Mouse (Mus musculus) left cerebral cortex, adult 6 months (tissue): ENCODE results near the gene RPS10-NUDT3. TPM values are rescaled to one million over a fixed set of nuclear protein-coding genes. Genes with fewer than 3 reads are reported as not detected.

ENCODE experiments used
- long read RNA-seq, 2 experiments: library from polyadenylated mRNA; unstranded; transcript quantifications; one replicate each; pipeline ENCODE4 v2.0.0; 2019 to 2020
- polyA plus RNA-seq: library from polyadenylated mRNA; unstranded; fragments of <200 nt; fragmentation: Nextera tagmentation; gene quantifications from 2 replicates; pipeline ENCODE4 v1.2.3, GENCODE M21; 2021

Gene RPS10-NUDT3
- not detected in 2 replicates for polyA plus RNA-seq
- long read RNA-seq, experiment 1, result 0 reads
- long read RNA-seq, experiment 2, result 0 reads

GRCm38 (mm10) chr17:27634871-27635574 lies at the start of gene RPS10-NUDT3:
Gene RPS10-NUDT3 (minus strand): TSS chr17:27635222.

DNA sequence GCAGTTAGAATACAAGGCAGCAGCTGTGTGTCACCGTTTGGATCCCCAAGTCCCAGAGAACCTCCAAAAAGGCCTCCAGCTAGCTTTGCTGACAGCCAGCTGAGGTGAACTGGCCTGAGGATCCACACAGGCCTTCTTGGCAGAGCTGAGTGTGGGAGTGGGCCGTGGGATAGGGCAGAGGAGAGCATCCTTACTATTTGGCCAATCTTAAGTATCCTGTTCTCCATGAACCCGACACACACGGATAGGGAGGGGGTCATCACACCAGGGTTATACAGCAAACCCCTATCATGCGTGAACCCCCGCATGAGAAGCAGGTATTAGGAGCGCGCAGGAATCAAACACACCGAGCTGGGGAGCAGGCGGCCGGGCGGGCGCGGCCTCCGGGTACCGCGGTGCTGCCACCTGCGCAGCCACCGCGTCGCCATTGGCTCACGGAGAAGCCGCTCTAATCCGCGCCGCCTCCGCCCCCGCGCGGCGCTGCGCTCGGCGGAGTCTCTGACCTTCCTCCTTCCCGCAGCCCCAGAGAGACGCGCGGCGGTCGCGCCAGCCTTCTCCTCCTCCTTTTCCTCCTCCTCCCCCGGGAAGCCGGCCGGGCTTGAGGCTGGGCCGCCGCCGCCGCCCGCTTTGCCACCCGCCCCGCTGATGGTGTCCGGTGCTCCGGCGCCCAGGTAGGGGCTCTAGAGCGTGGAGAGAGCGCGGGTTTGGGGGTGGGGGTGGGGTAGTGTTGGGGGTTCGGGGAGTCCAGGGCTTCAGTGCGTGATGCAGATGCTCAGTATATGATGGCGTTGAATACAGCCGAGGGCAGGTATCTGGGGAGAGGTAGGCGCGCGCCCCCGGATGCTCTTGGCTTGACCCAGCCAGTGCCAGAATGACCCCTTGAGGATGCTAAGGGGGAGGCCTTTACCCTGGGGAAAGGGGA lies 20.3 kb upstream of the RPS10-NUDT3 start, which contains the start of gene Pacsin1:
TSS of gene Pacsin1 (plus strand) at position 421 of the 922 bp plus-strand sequence.

DNA sequence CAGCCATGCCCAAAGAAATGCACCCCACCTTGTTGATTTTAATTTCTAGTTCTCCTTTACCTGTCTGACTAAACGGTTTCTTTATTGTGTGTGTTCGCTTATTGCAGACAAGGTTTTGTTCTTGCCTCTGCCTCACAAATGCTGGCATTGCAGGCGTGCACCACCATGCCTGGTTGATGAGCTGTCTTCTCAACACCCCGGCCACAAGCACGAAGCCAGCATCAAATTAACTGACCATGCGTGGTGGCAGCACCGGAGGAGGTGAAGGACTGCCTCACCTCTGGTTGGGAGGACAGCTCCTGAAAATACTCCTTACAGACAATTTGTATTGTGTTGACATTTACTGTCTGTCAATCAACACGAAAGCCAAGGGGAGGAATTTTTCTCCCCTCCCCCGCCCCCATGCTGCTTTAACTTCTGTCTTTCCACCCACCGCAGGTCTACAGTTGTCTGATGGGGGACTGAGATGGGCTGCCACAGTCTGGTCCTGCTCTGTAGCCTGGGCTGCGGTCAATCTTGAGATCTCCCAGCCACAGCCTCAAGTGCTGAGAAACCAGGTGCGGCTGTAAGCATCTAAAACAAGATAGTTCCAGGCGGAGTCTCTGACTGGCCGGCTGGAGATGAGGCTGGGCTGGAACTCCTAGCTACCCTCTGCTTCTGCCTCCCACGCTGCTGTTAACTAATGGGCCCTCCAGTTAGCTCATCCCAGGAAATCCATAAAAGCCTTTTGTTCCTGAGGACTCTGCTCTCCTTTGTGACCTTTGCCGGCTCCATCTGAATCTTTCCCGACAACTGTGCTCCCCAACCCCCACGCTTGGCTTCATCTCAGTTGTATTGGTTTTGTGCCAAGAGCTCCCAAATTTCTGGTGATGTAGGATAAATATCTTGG lies 1.4 kb upstream of the RPS10-NUDT3 start, which contains the start of gene Rps10:
TSS of gene Rps10 (minus strand) at position 538 of the 889 bp plus-strand sequence.

DNA sequence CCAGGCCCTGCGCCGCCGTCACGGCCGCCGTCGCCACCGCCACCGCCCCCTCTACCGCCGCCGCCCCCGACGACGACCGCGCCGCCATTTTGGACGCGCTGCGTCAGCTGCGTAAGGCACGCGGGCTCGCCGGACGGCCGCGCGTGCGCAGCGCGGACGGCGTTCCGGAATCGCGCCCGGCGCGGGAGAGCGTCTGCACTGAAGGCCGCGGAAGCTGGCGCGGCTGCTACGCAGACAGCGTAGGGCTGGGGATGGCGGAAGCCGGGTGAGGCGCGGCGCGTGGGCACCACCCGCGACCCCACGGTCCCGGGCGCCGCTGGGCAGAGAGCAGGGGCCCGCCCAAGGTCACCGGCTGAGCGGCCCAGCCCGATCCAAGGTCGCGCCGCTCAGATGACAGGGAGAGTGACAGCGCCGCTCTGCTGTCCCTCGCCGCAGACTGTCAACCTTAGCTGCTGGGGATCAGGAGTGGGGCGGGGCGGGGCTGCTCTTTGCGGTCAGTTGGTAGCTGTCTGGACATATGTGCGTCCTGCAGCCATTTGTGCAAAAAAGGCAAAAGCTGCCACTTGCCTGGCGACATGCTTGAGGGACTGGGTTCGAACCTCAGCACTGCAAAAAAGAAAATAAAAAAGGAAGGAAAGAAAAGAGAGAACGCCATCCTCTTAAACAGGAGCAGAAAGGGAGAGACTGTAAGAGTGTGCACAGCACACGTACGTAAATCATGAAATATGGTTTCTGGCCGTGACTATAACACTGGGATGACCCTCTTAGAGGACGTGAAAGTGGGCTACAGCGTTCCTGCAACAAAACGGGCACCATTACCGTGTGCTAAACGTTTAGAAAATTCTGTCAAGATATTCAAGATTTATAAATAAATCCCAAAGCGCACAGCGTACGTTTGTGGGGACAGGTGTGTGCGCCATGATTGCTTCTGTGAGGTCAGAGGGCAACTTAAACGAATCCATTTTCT lies 11.4 kb downstream of the RPS10-NUDT3 start, which contains the start of gene Nudt3:
TSS of gene Nudt3 (minus strand) at position 136 of the 967 bp plus-strand sequence.

GRCm38 (mm10) chr17:27565163-27565941 lies 69.7 kb downstream of the RPS10-NUDT3 start, which contains the start of gene AI413582:
Gene AI413582 (minus strand): TSS chr17:27565756.

DNA sequence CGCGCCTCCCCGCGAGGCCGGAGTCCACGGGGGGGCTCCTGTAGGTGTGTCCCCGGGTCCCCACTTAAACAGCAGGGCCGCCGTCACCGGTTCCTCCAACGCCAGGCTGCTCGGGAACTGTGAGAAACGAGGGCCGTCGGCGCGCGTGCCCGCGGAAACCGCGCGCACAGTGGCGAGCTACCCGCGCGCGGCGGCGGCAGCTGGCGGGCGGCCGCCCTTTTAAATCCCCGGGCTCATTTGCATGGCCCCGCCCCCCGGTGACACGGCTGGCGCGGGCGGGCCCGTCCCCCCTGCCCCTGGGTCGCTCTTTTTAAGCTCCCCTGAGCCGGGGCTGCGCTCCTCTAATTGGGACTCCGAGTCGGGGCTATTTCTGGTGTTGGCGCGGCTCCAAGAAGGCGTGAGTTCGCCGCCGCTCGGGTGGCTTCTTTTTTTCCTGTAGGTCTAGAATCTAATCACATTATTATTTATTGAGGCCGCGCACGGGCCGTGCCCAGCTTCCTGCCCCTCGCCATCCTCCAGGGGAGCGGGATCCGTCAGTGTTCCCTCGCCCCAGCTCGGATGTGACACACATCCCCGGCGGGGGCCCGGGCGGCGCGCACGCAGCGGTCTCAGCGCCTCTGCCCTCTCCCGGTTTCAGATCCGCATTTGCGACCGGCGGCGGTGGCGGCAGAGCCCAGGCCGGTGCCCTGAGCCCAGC lies 78.6 kb downstream of the RPS10-NUDT3 start, which contains the start of gene Hmga1:
TSS of gene Hmga1 (plus strand) at position 183 of the 697 bp plus-strand sequence.

Other genes starting within 250 kb of the RPS10-NUDT3 start
- gene Grm4, start 113.8 kb downstream of the RPS10-NUDT3 start, polyA plus RNA-seq, result 7.3 and 7.4 TPM in 2 replicates
- gene Hmga1, start 78.7 kb downstream of the RPS10-NUDT3 start, polyA plus RNA-seq, result 39.6 and 88.1 TPM in 2 replicates
- 254 and 282 TPM in 2 replicates for gene AI413582, start 69.5 kb downstream of the RPS10-NUDT3 start, polyA plus RNA-seq
- 602 and 673 TPM in 2 replicates for gene Nudt3, start 11.7 kb downstream of the RPS10-NUDT3 start, polyA plus RNA-seq
- gene Rps10, start 1.4 kb upstream of the RPS10-NUDT3 start, polyA plus RNA-seq, result 1,411 and 1,468 TPM in 2 replicates
- gene Pacsin1, start 20.3 kb upstream of the RPS10-NUDT3 start, polyA plus RNA-seq, result 351 and 352 TPM in 2 replicates
- 0.10 TPM in 1 of 2 replicates, not detected in the other for gene Spdef, start 93.7 kb upstream of the RPS10-NUDT3 start, polyA plus RNA-seq
- 26.9 and 31.5 TPM in 2 replicates for gene D17Wsu92e, start 185.4 kb upstream of the RPS10-NUDT3 start, polyA plus RNA-seq
- 58.4 and 123 TPM in 2 replicates for gene Snrpc, start 202.9 kb upstream of the RPS10-NUDT3 start, polyA plus RNA-seq
- 4.1 and 6.5 TPM in 2 replicates for gene Uhrf1bp1, start 221.2 kb upstream of the RPS10-NUDT3 start, polyA plus RNA-seq